Mouse (Mus musculus) bone marrow, adult 2 months (tissue): ENCODE results near the gene Grik4. TPM values are rescaled to one million over a fixed set of nuclear protein-coding genes. Genes with fewer than 3 reads are reported as not detected.

ENCODE experiments used
- H3K27ac ChIP-seq: fragments of 200-500 bp; 2 replicates; pipeline ENCODE4 v1.5.1; 2012; ENCODE audit warnings: low read depth, mild to moderate bottlenecking, control low read depth, inconsistent platforms, low read length; ENCODE audit not compliant: control insufficient read depth, poor library complexity, insufficient read depth
- H3K4me1 ChIP-seq: fragments of 200-500 bp; 2 replicates; pipeline ENCODE4 v1.6.1; 2011; ENCODE audit warnings: low read length; ENCODE audit not compliant: control insufficient read depth, insufficient read depth
- H3K4me3 ChIP-seq: fragments of 200-500 bp; replicated peaks from 2 replicates; pipeline ENCODE3; 2011; ENCODE audit warnings: mild to moderate bottlenecking, low read depth, low read length, control low read depth; ENCODE audit not compliant: control insufficient read depth
- CTCF ChIP-seq: fragments of 200-500 bp; IDR thresholded peaks from 2 replicates; pipeline ENCODE4 v1.5.1; 2011; ENCODE audit warnings: low read length, control low read depth; ENCODE audit not compliant: control insufficient read depth, insufficient read depth
- POLR2A ChIP-seq: fragments of 200-500 bp; IDR thresholded peaks from 2 replicates; pipeline ENCODE4 v1.6.1; 2011; ENCODE audit warnings: low read depth, mild to moderate bottlenecking, control low read depth, low read length, borderline replicate concordance; ENCODE audit not compliant: control insufficient read depth
- WGBS: fragments of 180-500 bp; shearing (Covaris S2); methylation state at CpG from one replicate; pipeline ENCODE4 v1.1.7; 2018; 5-methylcytosine and 5-hydroxymethylcytosine counted together
- polyA plus RNA-seq: library from polyadenylated mRNA; stranded (reverse); fragments of >200 nt; gene quantifications from 2 replicates; pipeline ENCODE4 v1.2.4, GENCODE M21; 2011; ENCODE audit warnings: low replicate concordance; ENCODE audit not compliant: missing spikeins, insufficient read depth, insufficient read length

Grik4 gene
- polyA plus RNA-seq, 1 experiment: 4.1 TPM

DNA sequence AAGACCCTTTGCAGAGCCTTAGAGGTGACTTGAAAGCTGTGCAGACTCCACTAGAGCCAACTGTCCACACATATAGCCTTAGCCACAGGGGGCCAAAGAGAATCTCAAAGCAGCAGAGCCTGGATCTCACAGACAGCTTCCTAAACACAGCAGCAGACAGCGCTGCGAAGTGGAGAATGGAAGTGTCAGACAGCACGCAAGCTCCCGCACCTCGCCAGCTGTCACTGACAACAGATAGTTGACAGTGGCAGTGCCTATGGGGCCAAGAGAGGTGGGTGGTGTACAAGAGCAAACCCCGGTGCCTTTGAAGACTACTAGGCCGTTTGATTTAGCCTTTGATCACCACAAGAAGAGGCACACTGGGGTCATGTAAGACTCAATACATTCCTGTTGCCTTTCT lies 395.3 kb downstream of the Grik4 start:
- Histone ChIP-seq H3K4me3 (no peak overlapping the region), H3K4me1 (no peaks in the 10 kb centered on the region), H3K27ac (no peak overlapping the region)
- no peak for TF ChIP-seq POLR2A
- no peak for TF ChIP-seq CTCF
- WGBS: 73% methylated on average over 7 of the region's 7 CpGs

- WGBS: 83% methylated on average over 10 of the region's 10 CpGs
- Histone ChIP-seq H3K4me1 (no peaks in the 10 kb centered on the region), H3K27ac (no peak overlapping the region), H3K4me3 (no peak overlapping the region)
- TF ChIP-seq POLR2A (no peak), CTCF (no peak)
These were observed 399.8 kb downstream of the Grik4 start for GRCm38 (mm10) chr9:42544521-42544920.

DNA sequence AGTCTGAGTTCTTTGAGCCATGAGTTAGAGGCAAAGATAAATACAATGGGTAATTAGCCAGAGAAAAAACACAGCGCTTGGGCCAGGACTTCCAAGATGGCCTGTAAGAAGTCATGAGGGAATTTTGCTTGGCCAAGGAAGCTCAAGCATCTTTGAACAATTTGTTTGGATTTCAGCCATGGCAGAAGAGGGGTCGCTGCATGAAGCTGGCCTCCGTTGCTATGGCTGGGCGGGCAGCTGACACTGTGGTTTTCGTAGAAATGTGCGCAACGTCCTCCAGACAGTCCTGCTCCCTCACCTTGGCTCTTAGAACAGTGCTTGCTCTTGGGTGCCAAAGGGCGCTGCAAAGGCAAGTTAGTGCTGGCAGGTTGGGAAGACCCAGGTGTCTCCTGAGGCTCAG lies 410.8 kb downstream of the Grik4 start:
- WGBS: 81% methylated on average over 8 of the region's 8 CpGs
- TF ChIP-seq CTCF (no peak), POLR2A (no peak)
- H3K4me3 ChIP-seq: no peak overlapping the region
- no peak overlapping the region for H3K27ac ChIP-seq
- no peaks in the 10 kb centered on the region for H3K4me1 ChIP-seq

DNA sequence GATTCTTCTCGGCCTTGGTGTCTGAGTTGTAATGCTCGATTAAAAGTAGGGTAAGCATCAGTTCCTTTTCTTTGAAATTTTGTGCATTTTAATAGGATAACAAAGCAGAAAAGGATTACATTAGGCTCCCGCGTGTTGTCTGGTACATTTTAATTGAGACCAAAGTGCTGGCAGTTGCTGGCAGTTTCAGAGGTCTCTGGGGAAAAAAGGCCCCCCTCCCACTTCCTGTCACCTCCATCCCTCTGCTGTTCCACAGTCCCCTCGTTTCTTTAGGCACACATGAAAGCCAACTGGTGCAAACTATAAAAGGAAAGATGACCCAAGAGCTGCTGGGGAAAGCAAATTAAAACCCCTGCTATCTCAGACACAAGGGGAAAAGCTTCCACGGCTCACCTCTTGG lies 411.3 kb downstream of the Grik4 start:
- H3K4me3 ChIP-seq: no peak overlapping the region
- no peak overlapping the region for H3K27ac ChIP-seq
- H3K4me1 ChIP-seq: no peaks in the 10 kb centered on the region
- TF ChIP-seq POLR2A (no peak), CTCF (no peak)
- 26% methylated on average over 6 of the region's 6 CpGs for WGBS

- TF ChIP-seq CTCF: no peak
- no peak for TF ChIP-seq POLR2A
- Histone ChIP-seq H3K4me1 (no peaks in the 10 kb centered on the region), H3K4me3 (no peak overlapping the region), H3K27ac (no peak overlapping the region)
- 49% methylated on average over 3 of the region's 3 CpGs for WGBS
These were observed 412.3 kb downstream of the Grik4 start for GRCm38 (mm10) chr9:42531951-42532350.

GRCm38 (mm10) chr9:42530221-42531152 lies 413.8 kb downstream of the Grik4 start:
- Histone ChIP-seq H3K4me1 (no peaks in the 10 kb centered on the region), H3K27ac (no peak overlapping the region), H3K4me3 (no peak overlapping the region)
- 82% methylated on average over 7 of the region's 7 CpGs for WGBS
- TF ChIP-seq CTCF (no peak), POLR2A (no peak)

DNA sequence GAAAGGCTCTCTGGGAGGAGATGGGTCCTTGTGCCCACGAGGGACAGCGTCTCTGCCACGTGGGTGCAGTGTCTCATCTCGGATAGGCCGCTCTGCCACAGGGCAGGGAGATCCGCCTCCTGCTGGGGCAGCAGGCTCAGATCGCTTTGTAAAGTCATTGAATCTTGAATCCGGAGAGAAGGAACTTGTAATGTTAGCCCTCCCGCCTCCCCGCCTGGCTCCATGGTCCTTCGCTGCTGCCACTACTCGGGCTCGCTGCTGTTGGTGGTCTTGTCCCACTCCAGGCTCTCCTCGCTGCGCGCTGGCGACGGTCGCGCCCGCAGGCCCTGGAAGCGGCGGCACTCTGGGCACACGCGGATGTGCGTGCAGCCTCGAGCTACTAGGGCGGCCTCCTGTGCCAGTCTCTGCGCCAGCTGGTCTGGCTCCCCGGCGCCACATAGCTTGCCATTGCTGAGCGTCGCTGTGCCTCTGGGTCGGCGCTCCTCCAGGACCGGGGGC lies 423.7 kb downstream of the Grik4 start:
- 4% methylated on average over 36 of the region's 36 CpGs for WGBS
- no peak overlapping the region for H3K4me3 ChIP-seq
- TF ChIP-seq CTCF: no peak
- TF ChIP-seq POLR2A: no peak

GRCm38 (mm10) chr9:42518163-42518562 lies 426.1 kb downstream of the Grik4 start:
- Histone ChIP-seq H3K27ac (no peak overlapping the region), H3K4me3 (no peak overlapping the region), H3K4me1 (no peaks in the 10 kb centered on the region)
- WGBS: 84% methylated on average over 14 of the region's 14 CpGs
- TF ChIP-seq CTCF (no peak), POLR2A (no peak)

More for the DNA sequence above, 423.7 kb downstream of the Grik4 start:
- Histone ChIP-seq H3K4me1 (no peaks in the 10 kb centered on the region), H3K27ac (no peak overlapping the region; the same call in 1 of the 2 replicates)
